Mouse (Mus musculus): ENCODE results near the gene Ascl5.

The Ascl5 gene

DNA sequence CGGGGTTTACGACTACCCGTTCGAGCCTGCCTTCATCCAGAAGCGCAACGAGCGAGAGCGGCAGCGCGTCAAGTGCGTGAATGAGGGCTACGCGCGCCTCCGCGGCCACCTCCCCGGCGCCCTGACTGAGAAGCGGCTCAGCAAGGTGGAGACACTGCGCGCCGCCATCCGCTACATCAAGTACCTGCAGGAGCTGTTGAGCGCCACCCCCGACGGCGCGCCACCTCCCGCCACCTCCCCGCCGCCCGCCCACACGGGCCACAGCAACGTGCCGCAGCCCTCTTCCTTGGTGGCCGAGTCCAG, 360 bp downstream of the Ascl5 start:
- peak; percentile 63 for DNase-seq (ENCODE audit: low read depth, low spot score)

DNA sequence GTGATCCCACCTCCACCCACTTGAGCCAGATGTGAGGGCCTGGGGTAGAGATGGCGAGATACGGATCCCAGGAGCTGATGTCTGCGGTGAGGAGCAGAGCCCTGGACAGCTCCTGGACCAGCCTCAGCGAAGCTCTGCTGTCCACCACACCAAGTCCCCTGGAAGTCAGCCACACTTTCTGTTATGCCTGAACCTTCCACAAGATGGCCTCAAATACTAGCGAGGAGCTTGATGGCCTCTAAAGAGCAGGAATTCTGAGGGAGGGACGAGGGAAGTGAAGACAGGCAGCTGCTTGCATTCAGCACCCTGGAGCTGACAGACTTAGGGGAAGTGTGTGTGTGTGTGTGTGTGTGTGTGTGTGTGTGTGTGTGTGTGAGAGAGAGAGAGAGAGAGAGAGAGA, 861 bp downstream of the Ascl5 start:
- DNase-seq (ENCODE audit: low read depth, low spot score), result peak; percentile 95

DNA sequence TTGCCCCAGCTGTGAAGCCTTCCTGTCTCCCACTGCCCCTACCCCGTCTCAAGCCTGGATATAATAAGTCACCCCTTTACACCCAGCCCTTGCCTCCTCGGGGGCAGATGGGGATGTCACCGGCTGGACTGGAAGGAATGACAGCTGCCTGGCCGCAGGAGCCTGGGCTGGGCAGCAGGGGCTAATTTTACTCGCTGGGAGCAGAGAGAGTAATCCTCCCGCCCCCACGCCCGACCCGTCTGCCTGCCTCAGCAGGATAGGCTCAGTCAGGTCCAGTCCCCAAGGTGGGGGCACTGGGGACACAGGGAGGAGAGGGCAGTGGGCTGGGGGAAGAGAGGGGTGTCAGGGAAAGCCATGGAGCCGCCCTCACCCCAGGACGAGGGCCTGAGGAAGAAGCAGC, 1.9 kb downstream of the Ascl5 start, which contains the start of gene Cacna1s:
Gene Cacna1s, plus strand, starts transcription at position 204 of the 400 bp plus-strand sequence.
- no peak for DNase-seq (ENCODE audit: low read depth, low spot score)

DNA sequence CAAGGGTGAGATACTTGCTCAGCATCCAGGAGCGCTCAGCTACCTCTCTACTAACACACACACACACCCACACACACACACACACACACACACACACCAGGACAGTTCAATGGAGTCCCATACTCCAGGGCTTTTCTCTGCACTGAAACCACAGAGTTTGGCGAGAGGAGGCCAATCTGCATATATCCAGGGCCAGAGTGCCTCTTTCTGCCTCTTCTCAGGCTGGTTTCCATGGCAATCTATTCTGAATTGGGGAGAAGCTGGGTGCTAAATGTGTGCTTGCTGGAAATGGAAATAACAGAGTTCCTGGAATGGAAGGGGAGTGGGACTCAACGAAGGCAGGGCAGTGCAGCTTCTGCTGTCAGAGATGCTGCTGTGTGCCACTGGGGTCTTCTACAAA, 5.2 kb downstream of the Ascl5 start:
- peak; percentile 92 for DNase-seq (ENCODE audit: low read depth, low spot score)

DNA sequence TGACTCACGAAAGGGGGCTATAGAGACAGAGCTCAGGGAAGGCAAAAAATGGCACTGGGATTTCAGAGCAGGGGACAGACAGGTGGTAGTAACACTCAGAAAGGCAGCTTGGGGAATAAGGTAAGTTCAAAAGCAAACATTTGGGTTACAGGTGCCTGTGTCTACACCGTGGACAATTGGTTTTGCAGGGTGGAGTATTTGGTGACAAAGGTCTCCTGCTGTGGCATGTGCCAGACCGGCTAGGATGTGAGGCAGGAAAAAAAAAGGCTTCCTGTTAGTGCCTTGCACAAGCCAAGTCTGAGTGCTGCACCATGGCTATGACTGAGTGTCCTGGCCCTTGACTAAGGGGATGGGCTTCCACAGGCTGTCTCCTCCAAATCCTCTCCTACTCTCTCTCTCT, 8.0 kb downstream of the Ascl5 start:
- no peak for DNase-seq (ENCODE audit: low read depth, low spot score)

DNA sequence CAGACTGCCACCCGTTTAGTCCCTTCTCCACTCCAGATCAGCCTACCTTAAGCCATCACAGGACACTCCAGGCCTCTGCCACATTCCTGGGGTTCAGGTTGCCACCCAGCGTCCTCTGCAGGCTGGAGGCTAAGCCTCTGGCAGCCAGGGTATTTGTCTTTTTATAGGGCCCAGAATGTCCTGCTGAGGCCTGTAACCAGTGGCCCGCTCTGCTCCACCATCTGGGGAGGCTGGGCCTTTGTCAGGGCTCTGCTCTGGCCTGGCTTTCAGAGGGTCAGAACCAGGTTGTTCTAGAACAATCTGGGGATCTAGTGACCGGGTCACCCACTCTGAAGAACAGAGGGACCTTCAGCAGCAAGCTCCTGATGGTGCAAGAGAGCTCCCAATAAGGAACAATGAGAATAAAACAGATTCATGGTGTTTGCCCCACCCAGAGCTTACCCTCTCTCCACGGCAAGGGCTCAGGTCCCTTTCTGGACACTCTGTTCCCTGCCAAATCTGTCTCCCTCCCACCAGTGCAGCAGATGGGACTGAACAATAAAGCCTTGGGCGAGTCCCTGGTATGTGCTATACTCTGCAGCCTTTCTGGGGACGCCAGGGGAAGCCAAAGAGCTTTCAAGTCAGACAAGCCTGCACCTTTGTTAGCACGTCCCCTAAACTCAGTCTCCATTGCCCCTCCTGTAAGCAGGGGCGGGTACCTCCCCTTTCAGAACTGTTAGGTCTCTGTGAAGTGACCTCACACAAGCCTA, 10.6 kb downstream of the Ascl5 start:
- peak; percentile 86 for DNase-seq (ENCODE audit: low read depth, low spot score)

DNA sequence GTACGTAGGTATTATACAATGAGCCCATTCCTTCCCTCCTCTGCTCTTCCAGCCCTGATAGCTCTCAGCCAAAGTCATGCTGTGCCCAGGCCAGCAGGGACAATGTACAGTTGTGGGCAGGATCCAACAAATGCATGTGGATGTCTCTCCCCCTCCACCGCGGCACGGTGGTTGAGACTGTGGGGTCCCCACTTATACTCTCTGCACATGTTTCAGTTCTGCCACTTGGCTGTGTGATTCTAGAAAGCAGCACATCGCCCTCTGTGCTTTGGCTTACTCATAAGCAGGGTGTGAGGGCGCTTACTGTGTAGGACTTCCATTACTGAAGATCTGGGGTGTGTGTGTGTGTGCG, 11.2 kb downstream of the Ascl5 start:
- DNase-seq (ENCODE audit: low read depth, low spot score), result peak; percentile 70

DNA sequence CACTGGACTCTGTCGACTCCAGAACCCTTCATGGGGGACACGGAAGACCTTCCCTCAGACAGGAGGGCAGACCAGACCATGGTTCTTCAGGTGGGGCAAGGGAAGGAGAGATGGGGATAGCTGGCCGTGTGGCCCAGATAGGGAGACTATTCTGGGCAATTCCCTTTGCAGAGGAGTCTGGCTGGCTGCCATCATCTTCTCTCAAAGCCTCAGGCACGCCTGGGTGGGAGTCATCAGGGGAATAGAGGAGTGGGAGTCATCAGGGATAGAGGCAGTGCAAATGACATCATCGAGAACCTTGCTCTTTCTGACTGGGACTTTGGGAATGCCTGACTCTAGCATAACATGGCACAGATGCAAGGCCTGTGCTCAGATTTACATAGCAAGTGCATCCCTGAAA, 13.4 kb downstream of the Ascl5 start:
- peak; percentile 73 for DNase-seq (ENCODE audit: low read depth, low spot score)

DNA sequence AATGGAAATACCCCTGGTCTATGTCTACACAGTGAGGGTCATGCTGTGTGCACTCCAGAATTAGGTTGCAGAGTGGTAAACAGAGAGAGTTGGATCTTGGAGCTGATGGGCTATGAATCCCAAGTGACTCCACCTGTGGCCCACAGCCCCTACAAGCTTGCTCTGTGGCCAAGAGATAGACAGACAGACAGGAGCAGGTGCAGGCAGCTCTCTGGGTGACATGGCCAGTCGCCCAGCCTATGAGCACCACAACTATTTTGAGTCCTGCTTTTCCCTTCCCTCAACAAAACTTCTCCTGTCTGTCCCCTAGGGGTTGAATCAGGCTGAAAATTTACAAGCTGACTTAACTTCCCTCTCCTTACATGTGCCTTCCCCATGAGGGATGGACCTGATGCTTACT, 16.0 kb downstream of the Ascl5 start:
- no peak for DNase-seq (ENCODE audit: low read depth, low spot score)

DNA sequence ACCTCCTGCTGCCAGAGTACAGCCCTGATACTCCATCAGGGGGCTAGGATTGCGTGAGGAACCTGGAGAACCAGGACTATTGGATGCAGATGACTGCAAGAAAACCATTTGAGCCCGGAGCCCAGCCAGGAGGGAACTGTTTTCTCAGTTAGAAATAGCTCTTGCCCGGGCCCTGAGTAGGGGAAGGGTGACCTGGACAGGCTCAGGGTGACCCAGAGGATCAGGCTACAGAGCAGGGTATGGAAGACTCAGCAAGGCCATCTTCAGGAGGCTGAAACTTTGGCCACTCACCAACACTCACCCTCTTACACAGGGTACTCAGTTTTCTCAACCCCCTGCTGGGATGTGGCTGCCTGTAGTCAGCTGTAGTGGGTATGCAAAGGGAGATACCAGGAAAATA, 17.0 kb downstream of the Ascl5 start:
- no peak for DNase-seq (ENCODE audit: low read depth, low spot score)

DNA sequence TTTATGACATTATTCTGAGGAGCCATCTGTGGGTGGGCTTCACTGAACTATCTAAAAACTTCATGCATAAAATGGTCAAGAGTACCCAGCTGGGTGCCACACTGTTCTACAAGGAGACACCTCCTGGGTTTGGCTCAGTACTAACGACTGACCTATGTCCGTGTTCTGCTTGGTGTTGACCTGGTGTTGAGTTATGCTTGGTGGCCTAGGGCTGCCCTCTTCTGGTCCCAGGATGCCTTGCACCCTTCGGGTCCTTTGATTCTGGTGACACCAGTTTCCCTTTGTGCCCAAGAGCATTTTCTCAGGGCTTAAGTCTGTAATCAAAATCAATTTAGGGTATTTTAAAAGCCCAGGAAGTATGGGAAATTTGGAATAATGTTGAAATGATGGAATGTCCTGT, 25.5 kb downstream of the Ascl5 start:
- DNase-seq (ENCODE audit: low read depth, low spot score), result peak; percentile 77

DNA sequence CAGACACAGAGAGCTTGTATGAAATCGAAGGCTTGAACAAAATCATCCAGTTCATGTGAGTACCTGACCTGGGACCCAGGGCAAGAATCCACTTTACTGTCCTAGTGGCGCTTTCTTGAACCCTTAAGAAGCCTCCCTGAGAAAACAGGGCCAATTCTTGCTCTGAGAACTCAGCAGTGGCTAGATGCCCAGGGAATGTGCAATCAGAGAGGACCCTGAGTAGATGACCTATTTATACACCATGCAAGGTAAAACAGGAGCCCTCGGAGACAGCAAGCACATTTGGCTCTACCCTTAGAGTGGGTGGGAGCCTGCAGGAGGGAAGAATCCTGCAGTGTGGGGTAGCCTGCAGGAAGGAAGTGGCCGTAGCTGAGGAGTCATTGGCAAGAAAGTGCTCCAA, 27.1 kb downstream of the Ascl5 start:
- DNase-seq (ENCODE audit: low read depth, low spot score), result peak; percentile 31

DNA sequence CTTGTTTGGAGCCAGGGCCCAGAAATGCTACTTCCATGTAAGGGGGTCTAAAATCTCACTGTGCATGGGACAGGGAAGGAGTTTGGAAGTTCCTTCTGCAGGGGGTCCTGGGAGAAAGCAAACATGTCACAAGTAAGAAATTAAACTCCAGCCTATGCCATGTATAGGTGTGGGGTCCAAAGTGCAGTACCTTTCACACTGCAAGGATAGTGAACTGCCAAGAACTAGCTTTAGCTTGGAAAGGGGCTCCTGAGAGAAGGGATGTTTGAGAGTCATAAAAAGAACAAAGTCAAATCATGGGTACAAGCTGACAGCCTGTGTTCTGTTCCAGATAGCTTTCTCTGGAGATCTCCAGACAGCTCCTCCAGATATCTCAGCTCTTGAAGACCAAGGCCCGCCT, 30.6 kb downstream of the Ascl5 start:
- DNase-seq (ENCODE audit: low read depth, low spot score), result no peak

DNA sequence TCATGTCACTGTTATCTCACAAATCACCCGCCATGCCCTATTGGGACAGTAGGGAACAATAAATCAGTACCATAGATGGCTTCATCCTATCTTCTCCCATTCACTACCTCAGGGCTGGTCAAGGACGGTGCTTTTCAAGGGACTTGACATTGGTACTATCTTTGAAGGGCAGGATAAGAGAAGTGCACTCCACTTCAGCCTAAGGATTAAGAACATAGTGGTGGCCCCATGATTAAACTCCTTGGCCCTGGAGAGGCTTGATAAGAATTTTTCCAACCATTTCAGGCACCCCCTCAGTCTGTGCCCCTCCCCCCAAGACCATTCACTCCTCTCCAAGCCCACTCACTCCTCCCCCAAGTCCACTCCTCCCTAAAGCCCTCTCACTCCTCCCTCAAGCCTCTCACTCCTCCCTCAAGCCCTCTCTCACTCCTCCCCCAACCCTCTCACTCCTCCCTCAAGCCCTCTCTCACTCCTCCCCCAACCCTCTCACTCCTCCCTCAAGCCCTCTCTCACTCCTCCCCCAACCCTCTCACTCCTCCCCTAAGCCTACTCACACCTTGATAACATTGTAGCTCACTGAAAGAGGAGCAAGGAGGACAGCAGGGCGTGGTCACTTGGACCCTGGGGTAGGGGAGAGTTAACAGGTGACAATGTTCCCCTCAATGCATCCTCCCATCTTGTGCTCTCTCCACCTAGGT, 35.5 kb downstream of the Ascl5 start:
- no peak for DNase-seq (ENCODE audit: low read depth, low spot score)

DNA sequence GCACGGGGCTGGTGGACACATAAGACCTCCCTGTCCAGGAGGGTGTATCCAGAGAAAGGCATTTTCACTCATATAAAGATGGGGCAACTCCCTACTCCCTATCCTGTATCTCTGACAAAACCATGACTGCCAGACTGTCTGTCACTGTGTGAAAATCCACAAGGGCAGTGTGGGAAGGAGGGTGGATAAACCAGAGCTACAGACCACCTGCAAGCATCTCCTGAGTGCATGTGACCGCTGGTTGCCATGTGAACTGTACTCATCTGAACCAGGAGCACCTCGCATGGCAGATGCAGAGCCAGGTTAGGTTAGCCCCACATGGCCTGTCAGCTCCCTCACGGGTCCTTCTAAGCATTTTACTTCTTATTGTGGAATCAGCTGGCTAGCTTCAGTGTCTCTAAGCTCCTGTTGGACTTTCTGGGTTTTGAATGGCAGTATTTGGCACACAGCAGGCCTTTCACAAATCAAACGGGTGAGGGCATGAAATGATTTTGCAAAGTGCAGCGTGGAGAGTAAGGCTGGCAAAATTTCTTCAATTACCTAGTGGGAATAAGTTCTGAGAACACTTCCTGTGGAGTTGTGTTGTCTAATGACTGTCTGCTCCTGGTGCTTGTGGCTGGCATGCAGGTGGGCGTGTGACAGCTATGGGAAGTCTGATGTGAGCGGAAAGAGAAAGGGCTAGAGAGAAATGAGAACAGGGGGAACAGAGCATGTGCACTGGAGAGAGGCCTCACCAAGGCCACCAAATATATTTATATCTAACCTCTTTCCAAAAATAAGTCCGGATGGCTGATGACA, 39.0 kb downstream of the Ascl5 start:
- peak; percentile 72 for DNase-seq (ENCODE audit: low read depth, low spot score)

DNA sequence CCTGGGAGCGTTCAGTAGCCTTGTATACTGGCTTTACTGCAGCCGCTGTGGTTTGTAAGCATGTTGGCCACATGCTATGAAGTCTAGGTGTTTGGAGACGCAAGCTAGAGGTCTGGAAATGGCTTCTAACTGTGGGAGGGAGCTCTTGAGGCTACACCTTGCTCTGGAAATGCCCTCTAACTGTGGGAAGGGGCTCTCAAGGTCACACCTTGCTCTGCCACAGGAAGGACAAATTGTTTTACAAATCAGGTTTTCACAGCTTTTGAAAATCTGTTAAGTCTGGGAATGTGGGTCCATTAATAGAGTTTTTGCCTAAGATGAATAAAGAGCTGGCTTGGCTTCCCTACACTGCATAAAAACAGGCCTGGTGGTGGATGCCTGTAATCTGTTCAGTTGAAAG, 43.1 kb downstream of the Ascl5 start:
- DNase-seq (ENCODE audit: low read depth, low spot score), result no peak

DNA sequence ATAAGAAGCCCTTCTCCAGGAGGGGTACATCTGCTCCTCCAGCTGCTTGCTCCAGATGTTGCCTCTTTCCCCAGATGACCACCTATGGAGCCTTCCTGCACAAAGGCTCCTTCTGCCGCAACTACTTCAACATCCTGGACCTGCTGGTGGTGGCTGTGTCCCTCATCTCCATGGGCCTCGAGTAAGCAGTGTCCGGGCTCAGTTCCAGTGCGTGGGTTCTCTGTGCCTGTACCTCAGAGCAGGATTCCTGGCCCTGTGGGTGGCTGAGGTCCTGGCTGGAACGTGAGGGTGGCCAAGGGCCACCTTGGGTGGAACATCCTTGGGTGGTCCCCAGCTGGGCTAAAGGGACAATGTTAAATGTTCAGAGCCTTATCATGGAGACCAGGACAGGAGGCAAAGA, 44.2 kb downstream of the Ascl5 start:
- no peak for DNase-seq (ENCODE audit: low read depth, low spot score)

Measured in brain, adult 2 months (tissue).